Mouse (Mus musculus): ENCODE measurements around the gene Gzmk. TPM values are rescaled to one million over a fixed set of nuclear protein-coding genes. Genes with fewer than 3 reads are reported as not detected.

Gene Gzmk
- polyA plus RNA-seq, 1 experiment, result 0.11 TPM

GRCm38 (mm10) chr13:113211345-113211744, 14.4 kb downstream of the Gzmk start:
- WGBS, result 61% methylated on average over 15 of the region's 15 CpGs
- H3K4me1 ChIP-seq (ENCODE audit: control insufficient read depth, insufficient read depth, low read length), result peaks cover 8% of the 10 kb centered on the region
- no peak for TF ChIP-seq CTCF (IDR thresholded peaks at IDR 0.05; ENCODE audit: insufficient read depth, low read length)
- no peak for TF ChIP-seq POLR2A (IDR thresholded peaks at IDR 0.05; ENCODE audit: borderline replicate concordance, extremely low read depth, low read depth, low read length)
- no peak for DNase-seq
- H3K4me3 ChIP-seq (replicated peaks; ENCODE audit: extremely low read depth, low read depth, low read length), result no peak overlapping the region

- TF ChIP-seq CTCF (IDR thresholded peaks at IDR 0.05; ENCODE audit: insufficient read depth, low read length), result no peak
- TF ChIP-seq POLR2A (IDR thresholded peaks at IDR 0.05; ENCODE audit: borderline replicate concordance, extremely low read depth, low read depth, low read length), result no peak
- peak within 1 kb of the TSS; percentile 1 for H3K4me3 ChIP-seq (replicated peaks; ENCODE audit: extremely low read depth, low read depth, low read length)
- no peak for DNase-seq
Measured at GRCm38 (mm10) chr13:113209624-113210023, 16.1 kb downstream of the Gzmk start, which contains the start of gene Esm1. Gene Esm1, plus strand, starts transcription at chr13:113209659.

DNA sequence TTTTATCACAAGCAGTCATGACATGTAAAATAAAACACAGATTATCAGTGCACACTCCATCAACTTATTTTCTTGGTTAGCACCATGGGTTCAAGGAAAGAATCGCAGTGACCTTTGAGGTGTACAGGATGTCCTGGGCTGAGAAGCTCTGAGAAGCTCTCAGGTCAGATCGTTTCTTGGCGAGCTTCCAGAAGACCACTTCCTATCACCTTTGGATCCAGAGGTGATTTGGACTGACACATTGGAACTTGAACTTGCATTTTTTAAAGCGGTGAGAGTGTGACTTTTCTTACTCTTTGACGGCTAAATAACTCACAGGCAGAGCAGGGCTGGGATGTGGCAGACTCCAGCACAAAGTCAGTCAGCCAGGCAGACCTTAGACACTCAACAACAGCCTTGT, 20.4 kb downstream of the Gzmk start:
- 69% methylated on average over 5 of the region's 5 CpGs for WGBS
- Histone ChIP-seq H3K4me3 (replicated peaks; ENCODE audit: extremely low read depth, low read depth, low read length) (no peak overlapping the region), H3K4me1 (ENCODE audit: control insufficient read depth, insufficient read depth, low read length) (peaks cover 8% of the 10 kb centered on the region)
- TF ChIP-seq CTCF (IDR thresholded peaks at IDR 0.05; ENCODE audit: insufficient read depth, low read length) (no peak), POLR2A (IDR thresholded peaks at IDR 0.05; ENCODE audit: borderline replicate concordance, extremely low read depth, low read depth, low read length) (no peak)
- DNase-seq, result no peak

More at GRCm38 (mm10) chr13:113209624-113210023, 16.1 kb downstream of the Gzmk start, which contains the start of gene Esm1:
- 17% methylated on average over 15 of the region's 15 CpGs for WGBS
- peaks cover 8% of the 10 kb centered on the region for H3K4me1 ChIP-seq (ENCODE audit: control insufficient read depth, insufficient read depth, low read length)

DNA sequence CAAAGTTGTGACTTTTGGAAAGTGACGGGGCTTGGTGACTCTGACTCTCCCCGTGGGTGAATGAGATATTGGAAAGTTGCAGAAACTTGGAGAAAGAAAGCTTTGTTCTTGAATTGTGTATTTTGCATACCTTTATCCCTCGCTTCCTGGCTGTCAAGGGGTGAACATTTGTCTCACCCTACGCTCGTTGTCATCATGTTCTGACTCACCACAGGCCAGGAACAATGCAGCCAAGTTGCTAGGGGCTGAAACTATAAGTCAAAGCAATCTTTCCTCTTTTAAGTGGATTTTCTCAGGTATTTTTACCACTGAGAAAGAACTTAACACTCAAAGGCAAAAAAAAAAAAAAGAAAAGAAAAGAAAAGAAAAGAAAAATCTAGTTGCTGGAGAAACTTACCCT, 22.6 kb downstream of the Gzmk start:
- no peak for TF ChIP-seq POLR2A (IDR thresholded peaks at IDR 0.05; ENCODE audit: borderline replicate concordance, extremely low read depth, low read depth, low read length)
- TF ChIP-seq CTCF (IDR thresholded peaks at IDR 0.05; ENCODE audit: insufficient read depth, low read length), result no peak
- 58% methylated on average over 5 of the region's 5 CpGs for WGBS
- no peaks in the 10 kb centered on the region for H3K4me1 ChIP-seq (ENCODE audit: control insufficient read depth, insufficient read depth, low read length)

GRCm38 (mm10) chr13:113202184-113202583, 23.5 kb downstream of the Gzmk start:
- Histone ChIP-seq H3K4me3 (replicated peaks; ENCODE audit: extremely low read depth, low read depth, low read length) (no peak overlapping the region), H3K4me1 (ENCODE audit: control insufficient read depth, insufficient read depth, low read length) (peaks cover 4% of the 10 kb centered on the region)
- WGBS, result 69% methylated on average over 4 of the region's 4 CpGs
- TF ChIP-seq CTCF (IDR thresholded peaks at IDR 0.05; ENCODE audit: insufficient read depth, low read length) (no peak), POLR2A (IDR thresholded peaks at IDR 0.05; ENCODE audit: borderline replicate concordance, extremely low read depth, low read depth, low read length) (no peak)
- no peak for DNase-seq

More for the DNA sequence above, 22.6 kb downstream of the Gzmk start:
- no peak overlapping the region for H3K4me3 ChIP-seq (replicated peaks; ENCODE audit: extremely low read depth, low read depth, low read length)
- no peak for DNase-seq

- Histone ChIP-seq H3K4me3 (replicated peaks; ENCODE audit: extremely low read depth, low read depth, low read length) (no peak overlapping the region), H3K4me1 (ENCODE audit: control insufficient read depth, insufficient read depth, low read length) (peaks cover 4% of the 10 kb centered on the region)
- no peak for TF ChIP-seq POLR2A (IDR thresholded peaks at IDR 0.05; ENCODE audit: borderline replicate concordance, extremely low read depth, low read depth, low read length)
- TF ChIP-seq CTCF (IDR thresholded peaks at IDR 0.05; ENCODE audit: insufficient read depth, low read length), result no peak
- no peak for DNase-seq
- 73% methylated on average over 2 of the region's 2 CpGs for WGBS
Measured at GRCm38 (mm10) chr13:113201631-113202030, 24.1 kb downstream of the Gzmk start.

DNA sequence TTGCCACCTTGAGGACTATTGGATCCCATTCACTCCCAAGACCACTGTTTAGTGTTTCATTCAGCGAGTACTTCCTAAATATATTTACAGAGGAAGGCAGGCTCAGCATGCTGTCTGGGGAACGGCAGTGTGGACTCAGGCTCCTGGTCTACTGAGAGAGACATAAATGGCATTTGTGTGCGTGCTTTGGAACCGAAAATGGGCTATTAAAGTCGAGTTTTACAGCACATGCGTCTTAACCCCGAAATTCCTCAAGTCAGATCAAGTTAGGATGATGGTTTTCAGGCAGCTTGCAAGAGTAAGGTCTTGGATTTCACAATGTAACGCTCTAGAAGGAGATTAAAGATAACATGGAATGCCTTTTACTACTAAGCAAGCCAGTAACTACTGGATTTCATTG, 25.0 kb downstream of the Gzmk start:
- TF ChIP-seq POLR2A (IDR thresholded peaks at IDR 0.05; ENCODE audit: borderline replicate concordance, extremely low read depth, low read depth, low read length), result no peak
- DNase-seq, result no peak
- H3K4me3 ChIP-seq (replicated peaks; ENCODE audit: extremely low read depth, low read depth, low read length), result no peak overlapping the region
- WGBS, result 66% methylated on average over 8 of the region's 8 CpGs
- peaks cover 4% of the 10 kb centered on the region for H3K4me1 ChIP-seq (ENCODE audit: control insufficient read depth, insufficient read depth, low read length)

- Histone ChIP-seq H3K4me3 (replicated peaks; ENCODE audit: extremely low read depth, low read depth, low read length) (no peak overlapping the region), H3K4me1 (ENCODE audit: control insufficient read depth, insufficient read depth, low read length) (peaks cover 4% of the 10 kb centered on the region)
- TF ChIP-seq POLR2A (IDR thresholded peaks at IDR 0.05; ENCODE audit: borderline replicate concordance, extremely low read depth, low read depth, low read length), result no peak
- no peak for TF ChIP-seq CTCF (IDR thresholded peaks at IDR 0.05; ENCODE audit: insufficient read depth, low read length)
- WGBS, result 76% methylated on average over 3 of the region's 3 CpGs
- no peak for DNase-seq
Measured at GRCm38 (mm10) chr13:113199331-113199730, 26.4 kb downstream of the Gzmk start.

DNA sequence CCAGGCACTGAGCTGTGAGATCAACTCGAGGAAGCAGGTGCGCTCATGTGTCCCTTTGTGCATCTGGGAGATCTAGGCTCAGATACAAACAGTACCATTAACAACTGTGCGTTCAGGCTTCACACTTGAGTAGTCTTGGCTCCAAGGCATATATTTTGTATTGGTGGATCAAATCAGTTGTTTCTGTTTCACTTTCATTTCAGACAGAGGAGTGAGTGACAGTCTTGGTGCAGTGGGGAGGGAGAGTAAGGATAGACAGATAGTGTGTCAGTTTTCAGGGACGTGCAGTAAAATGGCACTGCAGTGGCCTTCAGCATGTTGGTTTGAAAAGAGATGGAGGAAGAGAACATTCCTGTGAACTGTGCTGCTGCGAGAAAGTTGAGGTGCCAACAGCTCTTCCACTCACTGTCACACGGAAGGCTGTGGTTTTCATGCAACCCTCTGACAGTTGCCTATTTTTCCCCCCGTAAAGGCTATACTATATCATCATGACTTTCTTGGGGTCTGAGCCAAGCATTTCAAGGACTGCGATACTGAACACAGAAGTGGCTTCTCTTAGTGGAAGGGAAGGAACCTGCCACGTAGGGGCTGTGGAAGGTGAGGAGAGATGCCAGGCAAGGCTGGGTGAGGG, 27.7 kb downstream of the Gzmk start:
- no peak for DNase-seq
- Histone ChIP-seq H3K4me3 (replicated peaks; ENCODE audit: extremely low read depth, low read depth, low read length) (peak overlapping the region; percentile 13), H3K4me1 (ENCODE audit: control insufficient read depth, insufficient read depth, low read length) (peaks cover 4% of the 10 kb centered on the region)
- no peak for TF ChIP-seq CTCF (IDR thresholded peaks at IDR 0.05; ENCODE audit: insufficient read depth, low read length)
- no peak for TF ChIP-seq POLR2A (IDR thresholded peaks at IDR 0.05; ENCODE audit: borderline replicate concordance, extremely low read depth, low read depth, low read length)
- 64% methylated on average over 9 of the region's 9 CpGs for WGBS

All from lung, adult 2 months (tissue).